Comparison of ENCODE assay signal across 8 mouse cellular contexts in genomic region chr1:134745648-134746047, GRCm38 (mm10).
A peak's percentile ranks its signal among the peaks of the same experiment; 100 is the strongest.
DNase-seq lines count a peak whose midpoint lies in the region; ATAC-seq and TF ChIP-seq lines count a peak whose summit lies in the region.

No protein-coding gene starts in this region.

- DNase-seq in heart, postnatal 0 days (ENCODE audit: low spot score), result no peak
- no peak for DNase-seq in heart, adult 9 months (ENCODE audit: low spot score in 2 of 2)
- DNase-seq in 3T3-L1 (ENCODE audit: low read depth, low spot score) (peak; percentile 55), ES-CJ7 (ENCODE audit: low read depth, low spot score) (peak; percentile 21)
- DNase-seq in induced T-regulatory cell, adult 2 months (ENCODE audit: low read depth), result peak; percentile 49
- peak; percentile 68 for DNase-seq in thymus, postnatal 4 days
- DNase-seq in urinary bladder, adult 2 months (ENCODE audit: low spot score), result no peak

- TF ChIP-seq EP300 in heart, postnatal 0 days (IDR thresholded peaks at IDR 0.05; ENCODE audit: low read depth), result no peak

- H3K9me3 ChIP-seq in heart, postnatal 0 days (replicated peaks; ENCODE audit: control insufficient read depth, low read length), result no peaks in the 10 kb centered on the region

- no peaks in the 10 kb centered on the region for H3K27me3 ChIP-seq in heart, postnatal 0 days (ENCODE audit: control insufficient read depth, insufficient read depth, low read length)

- no peak overlapping the region for H3K4me3 ChIP-seq in heart, postnatal 0 days (ENCODE audit: low read depth, low read length)

- peaks cover 15% of the 10 kb centered on the region for H3K4me1 ChIP-seq in heart, postnatal 0 days (ENCODE audit: control insufficient read depth, insufficient read depth)

- no peak overlapping the region for H3K4me2 ChIP-seq in heart, postnatal 0 days (ENCODE audit: low read depth, low read length)

- ATAC-seq in heart, postnatal 0 days (ENCODE audit: insufficient read depth, low read depth), result no peak
- no peak for ATAC-seq in erythroid progenitor cell, adult 5-6 weeks (replicated peaks; ENCODE audit: low FRiP score, poor library complexity, severe bottlenecking)

- 45% methylated on average over 6 of the region's 6 CpGs for WGBS in heart, postnatal 0 days

- peak; percentile 46 for TF ChIP-seq CTCF in heart, postnatal 0 days (IDR thresholded peaks at IDR 0.05; ENCODE audit: low read depth)

- no peaks in the 10 kb centered on the region for H3K36me3 ChIP-seq in heart, postnatal 0 days (replicated peaks; ENCODE audit: control insufficient read depth, insufficient read depth, low read length)

- no peak overlapping the region for H3K27ac ChIP-seq in heart, postnatal 0 days (ENCODE audit: low read depth)

- no peak overlapping the region for H3K9ac ChIP-seq in heart, postnatal 0 days (replicated peaks; ENCODE audit: low read depth, low read length)

Comparison
In these comparisons a context has a peak if more than half of its experiments do, and no peak if none do; other contexts are left out.
1. DNase-seq: peak in 3T3-L1 (single experiment), ES-CJ7 (single experiment), induced T-regulatory cell, adult 2 months (single experiment) and thymus, postnatal 4 days (single experiment); none in heart, postnatal 0 days (single experiment), heart, adult 9 months (0 of 2) and urinary bladder, adult 2 months (single experiment).